Mouse (Mus musculus): Measurements from ENCODE around the gene Sft2d1.

GRCm38 (mm10) chr17:8370634-8371229 lies 59.8 kb downstream of the Sft2d1 start:
- TF ChIP-seq TAL1 (IDR thresholded peaks at IDR 0.05; ENCODE audit: low read length) (no peak), GATA1 (IDR thresholded peaks at IDR 0.05; ENCODE audit: low read length) (no peak)

All from erythroblast, embryonic 14.5 days (primary cell).